Comparison of ENCODE assay signal across 13 mouse cellular contexts in genomic region chr5:149584154-149584655, GRCm38 (mm10). TPM values are rescaled to one million over a fixed set of nuclear protein-coding genes. Genes with fewer than 3 reads are reported as not detected.
A peak's percentile ranks its signal among the peaks of the same experiment; 100 is the strongest.
DNase-seq lines count a peak whose midpoint lies in the region; ATAC-seq and TF ChIP-seq lines count a peak whose summit lies in the region.
"Had no signal": no experiment of that assay in that cellular context is flagged by ENCODE, and none has a peak within 500 bp of the region (broad histone marks: within the 10 kb centered on the region; RNA-seq: fewer than 3 reads in every experiment).

No protein-coding gene starts in this region.

- H3K36me3 ChIP-seq in kidney, embryonic 15.5 days, result no peaks in the 10 kb centered on the region
- H3K36me3 ChIP-seq in kidney, embryonic 14.5 days (ENCODE audit: control insufficient read depth, insufficient read depth, low read length), result no peaks in the 10 kb centered on the region
- H3K36me3 ChIP-seq: liver, embryonic 13.5 days had no signal

- no peak overlapping the region for H3K4me2 ChIP-seq in kidney, embryonic 15.5 days
- no peak overlapping the region for H3K4me2 ChIP-seq in kidney, embryonic 14.5 days (replicated peaks; ENCODE audit: low read depth, low read length)
- H3K4me2 ChIP-seq: liver, embryonic 13.5 days had no signal

- H3K9ac ChIP-seq in kidney, embryonic 15.5 days, result no peak overlapping the region
- no peak overlapping the region for H3K9ac ChIP-seq in kidney, embryonic 14.5 days (ENCODE audit: low read depth, low read length)
- H3K9ac ChIP-seq: liver, embryonic 13.5 days had no signal

- H3K27me3 ChIP-seq in kidney, embryonic 15.5 days, result no peaks in the 10 kb centered on the region
- no peaks in the 10 kb centered on the region for H3K27me3 ChIP-seq in kidney, embryonic 14.5 days (ENCODE audit: control insufficient read depth, insufficient read depth, low read length)
- H3K27me3 ChIP-seq: liver, embryonic 13.5 days had no signal

- no peak for TF ChIP-seq POLR2A in embryonic fibroblast, embryonic 13.5 days (IDR thresholded peaks at IDR 0.05; ENCODE audit: low read depth, low read length)

- ATAC-seq in kidney, embryonic 15.5 days (replicated peaks; ENCODE audit: low FRiP score), result no peak
- no peak for ATAC-seq in kidney, embryonic 14.5 days (ENCODE audit: low FRiP score, low TSS enrichment)

- no peak overlapping the region for H3K27ac ChIP-seq in kidney, embryonic 15.5 days
- H3K27ac ChIP-seq in embryonic fibroblast, embryonic 13.5 days (ENCODE audit: insufficient read depth, low read length), result peak overlapping the region; percentile 32; the same call in 1 of the 2 replicates
- no peak overlapping the region for H3K27ac ChIP-seq in kidney, embryonic 14.5 days (ENCODE audit: low read depth, low read length)
- H3K27ac ChIP-seq: kidney, postnatal 0 days; liver, embryonic 13.5 days had no signal

- no peak overlapping the region for H3K4me3 ChIP-seq in kidney, embryonic 15.5 days (replicated peaks)
- H3K4me3 ChIP-seq in embryonic fibroblast, embryonic 13.5 days (ENCODE audit: insufficient read depth, low read length), result no peak overlapping the region
- no peak overlapping the region for H3K4me3 ChIP-seq in kidney, embryonic 14.5 days (ENCODE audit: low read length)
- H3K4me3 ChIP-seq: liver, embryonic 13.5 days; myocyte had no signal

- TF ChIP-seq CTCF in embryonic fibroblast, embryonic 13.5 days (IDR thresholded peaks at IDR 0.05; ENCODE audit: borderline replicate concordance, insufficient read depth, low read length), result no peak

- WGBS in kidney, embryonic 15.5 days, result 48% methylated on average over 8 of the region's 8 CpGs
- WGBS in kidney, embryonic 14.5 days, result 51% methylated on average over 8 of the region's 8 CpGs

- peaks cover 19% of the 10 kb centered on the region for H3K4me1 ChIP-seq in kidney, embryonic 15.5 days
- peaks cover 11% of the 10 kb centered on the region; the same call in 1 of the 2 replicates for H3K4me1 ChIP-seq in embryonic fibroblast, embryonic 13.5 days (ENCODE audit: control insufficient read depth, insufficient read depth, low read length)
- peaks cover 4% of the 10 kb centered on the region; the same call in 1 of the 2 replicates for H3K4me1 ChIP-seq in kidney, embryonic 14.5 days (ENCODE audit: control insufficient read depth, insufficient read depth, low read length)

- DNase-seq in kidney, postnatal 14 days, result peak; percentile 33
- DNase-seq in NIH3T3 (ENCODE audit: low read depth), result peak; percentile 81
- peak; percentile 49 for DNase-seq in lung, postnatal 14 days
- DNase-seq in thymus, postnatal 10 days (ENCODE audit: low spot score in 2 of 2), result no peak
- no peak for DNase-seq in frontal cortex, postnatal 36 days (ENCODE audit: low spot score in 2 of 2)
- DNase-seq: cerebellum, adult 18-20 months; liver, embryonic 13.5 days; thymus, adult 18-20 months had no signal

- no peaks in the 10 kb centered on the region for H3K9me3 ChIP-seq in kidney, embryonic 15.5 days (replicated peaks)
- H3K9me3 ChIP-seq in kidney, embryonic 14.5 days (ENCODE audit: control insufficient read depth, low read length), result no peaks in the 10 kb centered on the region
- H3K9me3 ChIP-seq: liver, embryonic 13.5 days had no signal

RNA-seq across cellular contexts. Expression of gene Hsph1, which starts 52.0 kb away (rescaled TPM):
- polyA plus RNA-seq in kidney, embryonic 15.5 days (2015; fragmentation: Nextera tagmentation; extraction: Ambion mirVana), result 62.6 and 68.8 TPM in 2 replicates
- polyA plus RNA-seq in embryonic fibroblast, embryonic 13.5 days (2011; ENCODE audit: insufficient read length, low read depth, missing spikeins), result 81.2 and 96.4 TPM in 2 replicates
- polyA plus RNA-seq in kidney, embryonic 14.5 days (2014; fragmentation: Nextera tagmentation; extraction: Ambion mirVana), result 35.4 and 68.4 TPM in 2 replicates

RNA-seq across cellular contexts. Expression of gene Wdr95, which starts 55.7 kb away (rescaled TPM):
- polyA plus RNA-seq in kidney, embryonic 15.5 days (2015; fragmentation: Nextera tagmentation; extraction: Ambion mirVana), result not detected in 2 replicates
- polyA plus RNA-seq in embryonic fibroblast, embryonic 13.5 days (2011; ENCODE audit: insufficient read length, low read depth, missing spikeins), result not detected in 2 replicates
- not detected in 2 replicates for polyA plus RNA-seq in kidney, embryonic 14.5 days (2014; fragmentation: Nextera tagmentation; extraction: Ambion mirVana)
- polyA plus RNA-seq: liver, embryonic 13.5 days had no signal

Comparison
In these comparisons a context has a peak if more than half of its experiments do, and no peak if none do; other contexts are left out.
1. DNase-seq: peak in kidney, postnatal 14 days (single experiment), NIH3T3 (single experiment) and lung, postnatal 14 days (single experiment); none in thymus, postnatal 10 days (0 of 2) and frontal cortex, postnatal 36 days (0 of 2).